Mouse (Mus musculus): ENCODE measurements at regions not wholly inside any gene's neighbourhood (a gene's known extent, or its start where the extent isn't known, plus 50 kb on each side); places are given as distances from the start of the nearest gene placed in this dataset.

DNA sequence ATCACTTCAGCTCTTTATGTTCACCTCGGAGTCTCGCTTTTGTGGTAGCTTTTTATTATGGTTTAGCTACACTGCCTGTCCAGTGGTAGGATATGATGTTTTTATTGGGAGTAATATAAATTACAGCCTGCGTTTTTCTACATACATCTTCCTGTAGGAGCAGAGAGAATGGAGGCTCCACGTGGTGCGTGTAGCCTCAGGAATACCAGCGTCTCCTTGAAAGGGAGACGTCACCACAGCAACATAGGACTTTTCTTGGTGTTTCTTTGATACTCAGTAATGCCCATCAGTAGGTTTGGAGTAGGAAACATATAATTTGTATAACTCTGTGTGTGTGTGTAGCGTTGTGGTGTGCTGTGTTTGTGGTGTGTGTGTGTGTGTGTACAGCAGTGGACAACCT lies 150.7 kb downstream of the Ndufs4 start:
- H3K27me3 ChIP-seq (replicated peaks; ENCODE audit: control insufficient read depth, insufficient read depth, low read length): no peaks in the 10 kb centered on the region
- H3K36me3 ChIP-seq (ENCODE audit: control insufficient read depth, insufficient read depth, low read length): no peaks in the 10 kb centered on the region
- ATAC-seq: no peak
- H3K4me3 ChIP-seq (ENCODE audit: low read depth, low read length): no peak overlapping the region
- H3K9me3 ChIP-seq (replicated peaks; ENCODE audit: control insufficient read depth, low read length): no peaks in the 10 kb centered on the region
- no peak overlapping the region for H3K4me2 ChIP-seq (ENCODE audit: low read length)
- DNase-seq (ENCODE audit: low spot score): no peak
- no peak overlapping the region for H3K27ac ChIP-seq (ENCODE audit: low read depth, low read length)
- no peak overlapping the region for H3K9ac ChIP-seq (ENCODE audit: low read length)
- whole genome bisulfite sequencing: 91% methylated on average over 8 of the region's 8 CpGs
- H3K4me1 ChIP-seq (ENCODE audit: control insufficient read depth, insufficient read depth, low read length): no peaks in the 10 kb centered on the region

DNA sequence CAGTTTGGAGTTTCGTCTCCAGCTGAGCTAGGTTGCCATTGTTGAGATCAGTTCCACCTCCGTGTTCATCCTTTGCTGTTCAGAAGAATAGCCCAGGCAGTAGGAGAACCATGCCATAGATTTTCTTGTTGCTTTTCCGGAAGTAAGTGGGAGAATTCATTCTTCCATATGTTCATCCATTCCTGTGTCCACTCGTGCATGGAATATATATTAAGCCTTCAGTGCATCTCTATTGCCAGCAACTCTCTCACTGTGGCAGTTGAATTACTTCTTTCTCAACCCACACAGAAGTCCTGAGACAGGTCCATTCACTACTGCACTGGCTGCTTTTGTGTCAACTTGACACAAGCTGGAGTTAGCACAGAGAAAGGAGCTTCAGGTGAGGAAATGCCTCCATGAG lies 152.2 kb downstream of the Ndufs4 start:
- no peaks in the 10 kb centered on the region for H3K36me3 ChIP-seq (ENCODE audit: control insufficient read depth, insufficient read depth, low read length)
- H3K27me3 ChIP-seq (replicated peaks; ENCODE audit: control insufficient read depth, insufficient read depth, low read length): no peaks in the 10 kb centered on the region
- H3K4me3 ChIP-seq (ENCODE audit: low read depth, low read length): no peak overlapping the region
- no peak overlapping the region for H3K4me2 ChIP-seq (ENCODE audit: low read length)
- ATAC-seq (no peak), DNase-seq (ENCODE audit: low spot score) (no peak)
- WGBS: 83% methylated on average over 4 of the region's 4 CpGs
- no peaks in the 10 kb centered on the region for H3K9me3 ChIP-seq (replicated peaks; ENCODE audit: control insufficient read depth, low read length)
- no peak overlapping the region for H3K9ac ChIP-seq (ENCODE audit: low read length)
- H3K27ac ChIP-seq (ENCODE audit: low read depth, low read length): no peak overlapping the region
- no peaks in the 10 kb centered on the region for H3K4me1 ChIP-seq (ENCODE audit: control insufficient read depth, insufficient read depth, low read length)

DNA sequence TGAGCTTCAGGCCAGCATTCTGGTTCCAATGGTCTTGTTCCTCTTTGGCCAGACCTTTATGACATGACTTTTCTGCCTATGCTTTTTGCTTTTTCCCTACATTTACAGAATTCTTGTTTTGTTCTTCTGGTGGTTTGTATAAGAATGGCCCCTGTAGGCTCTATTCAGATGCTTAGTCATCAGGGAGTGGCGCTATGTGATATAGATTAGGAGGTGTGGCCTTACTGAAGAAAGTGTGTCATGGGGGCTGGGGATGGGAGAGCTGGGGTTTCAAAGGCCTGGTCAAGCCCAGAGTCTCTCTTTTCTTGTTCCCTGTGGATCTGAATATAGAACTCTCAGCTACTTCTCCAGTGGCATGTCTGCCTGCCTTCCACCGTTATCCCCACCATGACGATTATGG lies 155.9 kb downstream of the Ndufs4 start:
- Histone ChIP-seq H3K9ac (ENCODE audit: low read length) (no peak overlapping the region), H3K4me2 (ENCODE audit: low read length) (no peak overlapping the region), H3K36me3 (ENCODE audit: control insufficient read depth, insufficient read depth, low read length) (no peaks in the 10 kb centered on the region), H3K27ac (ENCODE audit: low read depth, low read length) (no peak overlapping the region), H3K27me3 (replicated peaks; ENCODE audit: control insufficient read depth, insufficient read depth, low read length) (no peaks in the 10 kb centered on the region), H3K4me3 (ENCODE audit: low read depth, low read length) (no peak overlapping the region), H3K4me1 (ENCODE audit: control insufficient read depth, insufficient read depth, low read length) (no peaks in the 10 kb centered on the region), H3K9me3 (replicated peaks; ENCODE audit: control insufficient read depth, low read length) (no peaks in the 10 kb centered on the region)
- DNase-seq (ENCODE audit: low spot score) (no peak), ATAC-seq (no peak)
- 89% methylated on average over 3 of the region's 3 CpGs for WGBS

DNA sequence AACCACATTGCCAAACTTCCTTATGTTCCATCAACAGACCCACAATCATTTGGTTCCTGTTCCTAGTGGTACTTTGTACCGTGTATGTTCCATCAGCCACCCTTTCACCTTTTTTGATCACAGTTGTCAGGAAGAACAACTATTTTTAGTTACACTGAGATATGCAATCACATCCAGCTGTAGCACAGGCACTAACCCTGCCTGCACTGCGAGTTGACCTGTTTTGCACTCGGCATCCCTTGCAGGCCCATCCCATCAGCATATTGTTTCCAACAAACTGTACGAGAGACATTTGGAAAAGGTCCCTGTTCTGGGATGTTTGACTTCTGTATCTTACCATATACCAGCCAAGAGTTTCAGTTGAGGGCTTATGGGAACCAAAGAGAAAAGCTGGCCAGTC lies 157.5 kb downstream of the Ndufs4 start:
- Histone ChIP-seq H3K27me3 (replicated peaks; ENCODE audit: control insufficient read depth, insufficient read depth, low read length) (no peaks in the 10 kb centered on the region), H3K4me1 (ENCODE audit: control insufficient read depth, insufficient read depth, low read length) (no peaks in the 10 kb centered on the region), H3K27ac (ENCODE audit: low read depth, low read length) (no peak overlapping the region), H3K36me3 (ENCODE audit: control insufficient read depth, insufficient read depth, low read length) (no peaks in the 10 kb centered on the region), H3K4me3 (ENCODE audit: low read depth, low read length) (no peak overlapping the region), H3K4me2 (ENCODE audit: low read length) (no peak overlapping the region), H3K9ac (ENCODE audit: low read length) (no peak overlapping the region), H3K9me3 (replicated peaks; ENCODE audit: control insufficient read depth, low read length) (no peaks in the 10 kb centered on the region)
- no peak for ATAC-seq
- WGBS: 93% methylated on average over 4 of the region's 4 CpGs
- no peak for DNase-seq (ENCODE audit: low spot score)

DNA sequence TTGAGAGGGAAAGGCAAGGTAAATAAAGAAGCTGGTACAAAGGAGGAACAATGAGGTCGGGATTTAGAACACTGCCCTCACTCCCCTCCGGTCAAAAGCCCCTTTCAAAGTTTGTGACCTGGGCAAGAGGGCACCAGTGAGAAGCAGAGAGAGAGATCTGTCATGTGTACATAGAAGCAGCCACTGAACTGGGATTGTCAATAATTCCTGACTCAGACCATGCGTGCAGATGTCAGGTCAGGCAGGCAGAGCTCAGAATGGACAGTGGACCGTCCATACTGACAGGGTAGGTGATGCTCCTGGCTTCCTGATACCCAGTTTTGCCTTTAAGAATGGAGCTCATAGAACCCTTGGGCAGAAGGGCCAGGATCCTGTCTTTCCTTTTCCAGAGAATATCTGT lies 161.0 kb downstream of the Ndufs4 start:
- H3K36me3 ChIP-seq (ENCODE audit: control insufficient read depth, insufficient read depth, low read length): no peaks in the 10 kb centered on the region
- no peaks in the 10 kb centered on the region for H3K27me3 ChIP-seq (replicated peaks; ENCODE audit: control insufficient read depth, insufficient read depth, low read length)
- H3K9ac ChIP-seq (ENCODE audit: low read length): no peak overlapping the region
- WGBS: 54% methylated on average over 4 of the region's 4 CpGs
- no peaks in the 10 kb centered on the region for H3K9me3 ChIP-seq (replicated peaks; ENCODE audit: control insufficient read depth, low read length)
- no peak for ATAC-seq
- H3K4me3 ChIP-seq (ENCODE audit: low read depth, low read length): no peak overlapping the region
- H3K4me1 ChIP-seq (ENCODE audit: control insufficient read depth, insufficient read depth, low read length): no peaks in the 10 kb centered on the region
- no peak overlapping the region for H3K27ac ChIP-seq (ENCODE audit: low read depth, low read length)
- no peak for DNase-seq (ENCODE audit: low spot score)
- no peak overlapping the region for H3K4me2 ChIP-seq (ENCODE audit: low read length)

DNA sequence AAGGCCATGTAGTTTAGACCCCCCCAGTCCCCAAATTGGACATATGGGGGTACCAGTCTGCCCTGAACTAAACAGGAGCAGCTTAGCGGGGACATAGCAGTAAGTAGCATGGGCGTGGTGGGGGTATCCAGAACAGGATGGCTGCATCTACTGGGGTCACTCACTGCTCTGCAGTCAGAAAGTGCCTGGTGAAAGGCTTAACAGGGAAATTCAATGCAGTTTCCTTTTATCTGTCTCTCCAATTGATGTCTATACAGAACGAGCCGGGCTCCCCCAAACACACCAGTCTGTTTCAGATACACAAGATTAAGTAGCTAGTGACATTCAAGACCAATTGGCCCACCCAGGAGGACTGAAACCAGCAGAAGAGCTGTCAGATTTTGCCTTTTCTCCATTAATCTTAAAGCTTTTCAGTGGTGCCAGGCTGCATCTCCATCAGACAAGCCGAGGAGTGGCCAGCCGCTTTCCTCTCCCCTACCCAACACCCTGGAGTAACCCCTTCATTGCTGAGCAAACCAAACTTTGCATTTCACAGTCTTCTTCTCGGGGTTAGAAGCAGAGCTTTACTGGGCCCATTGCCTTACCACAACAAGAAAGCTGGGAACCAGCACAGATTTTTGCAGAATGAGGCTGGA lies 161.7 kb downstream of the Ndufs4 start:
- Histone ChIP-seq H3K9ac (ENCODE audit: low read length) (no peak overlapping the region), H3K27ac (ENCODE audit: low read depth, low read length) (no peak overlapping the region), H3K9me3 (replicated peaks; ENCODE audit: control insufficient read depth, low read length) (no peaks in the 10 kb centered on the region), H3K4me1 (ENCODE audit: control insufficient read depth, insufficient read depth, low read length) (no peaks in the 10 kb centered on the region), H3K4me2 (ENCODE audit: low read length) (no peak overlapping the region), H3K27me3 (replicated peaks; ENCODE audit: control insufficient read depth, insufficient read depth, low read length) (no peaks in the 10 kb centered on the region), H3K36me3 (ENCODE audit: control insufficient read depth, insufficient read depth, low read length) (no peaks in the 10 kb centered on the region), H3K4me3 (ENCODE audit: low read depth, low read length) (no peak overlapping the region)
- DNase-seq (ENCODE audit: low spot score) (no peak), ATAC-seq (no peak)
- 43% methylated on average over 7 of the region's 7 CpGs for WGBS

DNA sequence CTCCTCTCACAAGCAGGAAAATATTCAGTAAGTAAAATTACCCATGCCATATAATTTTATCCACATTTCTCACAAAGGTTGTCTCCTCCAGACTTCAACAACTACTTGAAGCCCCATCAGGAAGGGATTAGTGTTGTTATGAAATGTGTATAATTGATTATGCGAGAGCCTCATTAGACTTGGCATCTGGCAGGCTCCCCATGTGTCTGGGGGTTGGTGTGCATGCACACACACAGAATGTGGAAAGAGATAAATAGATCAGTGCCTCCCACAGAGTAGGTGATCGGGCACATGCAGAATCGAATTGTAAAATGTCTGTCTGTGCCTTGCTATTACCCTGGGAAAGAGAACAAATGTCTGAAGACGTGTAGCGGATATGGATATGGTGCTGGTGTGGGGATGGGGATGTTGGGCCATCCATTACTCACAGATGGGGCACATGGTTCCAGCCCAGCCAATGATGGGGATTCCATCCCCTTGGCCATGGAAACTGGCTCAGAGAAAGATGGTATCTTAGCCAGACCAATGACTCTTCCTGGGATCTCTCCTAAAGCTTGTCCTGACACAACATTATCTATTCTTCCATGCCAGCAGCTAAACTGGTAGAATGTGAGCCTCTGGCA lies 168.1 kb downstream of the Ndufs4 start:
- H3K36me3 ChIP-seq (ENCODE audit: control insufficient read depth, insufficient read depth, low read length): no peaks in the 10 kb centered on the region
- H3K4me3 ChIP-seq (ENCODE audit: low read depth, low read length): no peak overlapping the region
- H3K9me3 ChIP-seq (replicated peaks; ENCODE audit: control insufficient read depth, low read length): no peaks in the 10 kb centered on the region
- whole genome bisulfite sequencing: 44% methylated on average over 5 of the region's 5 CpGs
- ATAC-seq (peak; percentile 80), DNase-seq (ENCODE audit: low spot score) (peak; percentile 70)
- no peak overlapping the region for H3K9ac ChIP-seq (ENCODE audit: low read length)
- no peak overlapping the region for H3K4me2 ChIP-seq (ENCODE audit: low read length)
- H3K4me1 ChIP-seq (ENCODE audit: control insufficient read depth, insufficient read depth, low read length): no peaks in the 10 kb centered on the region
- no peaks in the 10 kb centered on the region for H3K27me3 ChIP-seq (replicated peaks; ENCODE audit: control insufficient read depth, insufficient read depth, low read length)
- no peak overlapping the region for H3K27ac ChIP-seq (ENCODE audit: low read depth, low read length)

DNA sequence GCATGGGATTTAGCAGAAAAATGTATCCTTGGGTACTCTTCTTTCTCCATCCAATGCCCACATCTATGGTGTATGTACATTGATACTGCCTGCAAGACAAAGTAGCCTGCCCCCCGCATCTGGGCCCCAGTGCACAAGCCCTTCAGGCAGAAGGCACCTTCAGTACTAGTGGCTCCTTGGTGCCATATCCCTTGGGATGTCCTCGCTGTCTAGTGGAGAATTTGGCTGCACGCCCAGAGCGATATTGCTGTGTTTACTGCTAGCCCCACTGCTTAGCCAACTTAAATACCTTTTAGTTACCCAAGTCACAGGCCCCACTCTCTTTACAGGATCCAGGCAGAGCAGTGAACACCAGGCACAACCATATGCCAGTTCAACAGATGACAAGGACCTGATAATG lies 173.0 kb downstream of the Ndufs4 start:
- H3K27me3 ChIP-seq (replicated peaks; ENCODE audit: control insufficient read depth, insufficient read depth, low read length): no peaks in the 10 kb centered on the region
- WGBS: 89% methylated on average over 4 of the region's 4 CpGs

More for the DNA sequence above, 173.0 kb downstream of the Ndufs4 start:
- no peaks in the 10 kb centered on the region for H3K9me3 ChIP-seq (replicated peaks; ENCODE audit: control insufficient read depth, low read length)
- H3K9ac ChIP-seq (ENCODE audit: low read length): no peak overlapping the region
- no peak overlapping the region for H3K4me2 ChIP-seq (ENCODE audit: low read length)
- DNase-seq (ENCODE audit: low spot score) (no peak), ATAC-seq (no peak)
- no peak overlapping the region for H3K4me3 ChIP-seq (ENCODE audit: low read depth, low read length)
- H3K36me3 ChIP-seq (ENCODE audit: control insufficient read depth, insufficient read depth, low read length): no peaks in the 10 kb centered on the region
- H3K4me1 ChIP-seq (ENCODE audit: control insufficient read depth, insufficient read depth, low read length): no peaks in the 10 kb centered on the region
- no peak overlapping the region for H3K27ac ChIP-seq (ENCODE audit: low read depth, low read length)
